Mouse (Mus musculus) intestine, postnatal 0 days (tissue): ENCODE results near the gene Ctnnbip1. TPM values are rescaled to one million over a fixed set of nuclear protein-coding genes. Genes with fewer than 3 reads are reported as not detected.
A peak's percentile ranks its signal among the peaks of the same experiment; 100 is the strongest.

Experiments used
- ATAC-seq: fragments of 200-750 bp; cut with Nextera tagmentation; 2 replicates; pipeline ENCODE4 v1.8.0; 2017; ENCODE audit warnings: mild to moderate bottlenecking, moderate TSS enrichment, moderate library complexity
- H3K27ac ChIP-seq: fragments of 300-500 bp; sonication (generic); 2 replicates; pipeline ENCODE4 v1.5.1; 2014; ENCODE audit warnings: mild to moderate bottlenecking, low read depth, low read length, moderate library complexity
- H3K27me3 ChIP-seq: fragments of 300-500 bp; sonication (generic); replicated peaks from 2 replicates; pipeline ENCODE4 v1.6.1; 2014; ENCODE audit warnings: low read length, mixed read lengths; ENCODE audit not compliant: control insufficient read depth, insufficient read depth
- H3K36me3 ChIP-seq: fragments of 300-500 bp; sonication (generic); 2 replicates; pipeline ENCODE4 v1.6.1; 2014; ENCODE audit warnings: mild to moderate bottlenecking, moderate library complexity; ENCODE audit not compliant: control insufficient read depth, insufficient read depth
- H3K4me1 ChIP-seq: fragments of 300-500 bp; sonication (generic); replicated peaks from 2 replicates; pipeline ENCODE4 v1.6.1; 2014; ENCODE audit warnings: antibody characterized with exemption, low read length, mixed read lengths; ENCODE audit not compliant: control insufficient read depth, insufficient read depth
- H3K4me2 ChIP-seq: fragments of 300-500 bp; sonication (generic); replicated peaks from 2 replicates; pipeline ENCODE4 v1.6.1; 2014; ENCODE audit warnings: low read depth, mild to moderate bottlenecking, moderate library complexity
- H3K4me3 ChIP-seq: fragments of 300-500 bp; sonication (generic); 2 replicates; pipeline ENCODE4 v1.5.1; 2014; ENCODE audit warnings: low read depth, low read length
- H3K9ac ChIP-seq: fragments of 300-500 bp; sonication (generic); 2 replicates; pipeline ENCODE4 v1.6.1; 2014; ENCODE audit warnings: mild to moderate bottlenecking, low read depth, low read length
- H3K9me3 ChIP-seq: fragments of 300-500 bp; sonication (generic); 2 replicates; pipeline ENCODE4 v1.6.1; 2016; ENCODE audit warnings: mixed run types; ENCODE audit not compliant: control insufficient read depth
- CTCF ChIP-seq: sonication (generic); IDR thresholded peaks from 2 replicates; pipeline ENCODE4 v1.5.1; 2016; ENCODE audit warnings: low read depth, mild to moderate bottlenecking, control low read depth, antibody characterized with exemption, moderate library complexity
- WGBS: fragments of 180-500 bp; shearing (Covaris S2); extraction: QIAGEN DNeasy Blood & Tissue Kit; methylation state at CpG from one replicate; pipeline ENCODE4 v1.1.7; 2014; 5-methylcytosine and 5-hydroxymethylcytosine counted together
- polyA plus RNA-seq: library from polyadenylated mRNA; unstranded; fragments of >200 nt; fragmentation: Nextera tagmentation; extraction: Ambion mirVana; gene quantifications from 2 replicates; pipeline ENCODE4 v1.2.1, GENCODE M21; 2015

Ctnnbip1 gene
- polyA plus RNA-seq, 1 experiment from 2014 or later, result 52.8 TPM

DNA sequence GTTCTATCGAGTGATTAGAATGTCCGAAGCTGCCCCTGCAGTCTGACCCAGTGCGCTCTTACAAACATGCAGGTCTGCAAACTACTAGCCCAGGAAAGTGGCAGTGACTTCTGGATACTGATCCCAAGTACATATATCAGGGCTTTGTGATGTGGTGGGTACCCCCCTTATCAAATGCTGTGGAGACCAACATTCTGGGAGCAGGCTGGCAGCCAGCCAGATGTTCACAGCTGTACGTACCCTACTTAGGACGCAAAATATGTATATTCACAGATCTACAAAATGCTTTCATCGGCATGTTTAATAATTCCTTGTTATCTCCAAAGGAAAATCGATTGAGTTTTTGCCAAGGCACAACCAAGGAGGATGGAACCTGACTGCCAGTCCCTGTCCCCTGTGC is 6.0 kb upstream of the Ctnnbip1 start:
- Histone ChIP-seq H3K27me3 (no peaks in the 10 kb centered on the region), H3K4me2 (no peak overlapping the region), H3K9ac (no peak overlapping the region), H3K4me3 (no peak overlapping the region), H3K36me3 (no peaks in the 10 kb centered on the region), H3K27ac (no peak overlapping the region), H3K9me3 (no peaks in the 10 kb centered on the region), H3K4me1 (no peaks in the 10 kb centered on the region)
- TF ChIP-seq CTCF, result no peak
- WGBS, result 70% methylated on average over 7 of the region's 7 CpGs
- ATAC-seq, result no peak

GRCm38 (mm10) chr4:149515706-149516105 is 2.3 kb upstream of the Ctnnbip1 start:
- H3K9ac ChIP-seq, result no peak overlapping the region
- WGBS, result 94% methylated on average over 5 of the region's 5 CpGs
- no peak for TF ChIP-seq CTCF
- no peaks in the 10 kb centered on the region for H3K36me3 ChIP-seq
- no peak overlapping the region for H3K27ac ChIP-seq
- H3K4me1 ChIP-seq, result peaks cover 6% of the 10 kb centered on the region; the same call in 1 of the 2 replicates
- H3K27me3 ChIP-seq, result no peaks in the 10 kb centered on the region
- no peak for ATAC-seq
- no peak overlapping the region for H3K4me2 ChIP-seq
- H3K9me3 ChIP-seq, result no peaks in the 10 kb centered on the region
- H3K4me3 ChIP-seq, result no peak overlapping the region

GRCm38 (mm10) chr4:149518351-149519220 is 550 bp downstream of the Ctnnbip1 start:
- H3K36me3 ChIP-seq, result no peaks in the 10 kb centered on the region
- H3K4me1 ChIP-seq, result peaks cover 6% of the 10 kb centered on the region; the same call in 1 of the 2 replicates
- H3K4me3 ChIP-seq, result peak overlapping the region; percentile 85
- no peak for TF ChIP-seq CTCF
- WGBS, result 4% methylated on average over 45 of the region's 52 CpGs
- peak overlapping the region; percentile 84 for H3K9ac ChIP-seq
- no peaks in the 10 kb centered on the region for H3K9me3 ChIP-seq
- ATAC-seq, result no peak
- peak overlapping the region; percentile 98 for H3K4me2 ChIP-seq
- H3K27ac ChIP-seq, result peak overlapping the region; percentile 77
- no peaks in the 10 kb centered on the region for H3K27me3 ChIP-seq

- Histone ChIP-seq H3K4me2 (no peak overlapping the region; the same call in 1 of the 2 replicates), H3K36me3 (no peaks in the 10 kb centered on the region), H3K9ac (no peak overlapping the region), H3K4me3 (no peak overlapping the region), H3K27me3 (no peaks in the 10 kb centered on the region), H3K27ac (no peak overlapping the region), H3K9me3 (no peaks in the 10 kb centered on the region), H3K4me1 (peaks cover 6% of the 10 kb centered on the region)
- TF ChIP-seq CTCF, result no peak
- ATAC-seq, result no peak
- WGBS, result 51% methylated on average over 10 of the region's 10 CpGs
Observed at GRCm38 (mm10) chr4:149521258-149521657, 3.2 kb downstream of the Ctnnbip1 start.

GRCm38 (mm10) chr4:149523961-149524360 is 5.9 kb downstream of the Ctnnbip1 start:
- 86% methylated on average over 6 of the region's 6 CpGs for WGBS
- no peak for TF ChIP-seq CTCF
- ATAC-seq, result no peak

DNA sequence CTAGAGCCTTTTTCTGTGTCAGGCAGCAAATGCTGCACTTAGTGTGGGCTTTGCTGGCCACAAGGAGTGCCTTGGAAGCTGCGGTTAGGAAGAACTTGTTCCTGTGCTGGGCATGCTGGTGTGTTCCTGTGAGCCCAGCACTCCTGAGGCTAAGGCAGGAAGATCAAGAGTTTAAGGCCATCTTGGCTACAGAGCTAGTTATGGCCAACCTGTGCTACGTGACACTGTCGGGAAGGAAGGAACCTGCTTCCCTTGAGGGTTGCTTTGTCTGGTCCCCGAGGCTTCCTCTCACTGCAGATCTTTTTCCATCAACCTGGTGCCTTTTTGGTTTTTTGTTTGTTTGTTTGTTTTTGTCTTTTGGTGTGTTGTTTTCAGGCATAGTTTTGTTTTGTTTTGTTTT is 7.1 kb downstream of the Ctnnbip1 start:
- Histone ChIP-seq H3K27me3 (no peaks in the 10 kb centered on the region), H3K27ac (no peak overlapping the region), H3K4me2 (no peak overlapping the region), H3K9ac (no peak overlapping the region), H3K4me3 (no peak overlapping the region), H3K9me3 (no peaks in the 10 kb centered on the region), H3K4me1 (no peaks in the 10 kb centered on the region; the same call in none of the 2 replicates), H3K36me3 (no peaks in the 10 kb centered on the region)
- WGBS, result 87% methylated on average over 4 of the region's 4 CpGs
- no peak for ATAC-seq
- TF ChIP-seq CTCF, result no peak

More at GRCm38 (mm10) chr4:149523961-149524360, 5.9 kb downstream of the Ctnnbip1 start:
- Histone ChIP-seq H3K4me2 (no peak overlapping the region), H3K36me3 (no peaks in the 10 kb centered on the region), H3K9me3 (no peaks in the 10 kb centered on the region), H3K4me1 (peaks cover 3% of the 10 kb centered on the region), H3K9ac (no peak overlapping the region), H3K4me3 (no peak overlapping the region), H3K27me3 (no peaks in the 10 kb centered on the region), H3K27ac (no peak overlapping the region)
